Mouse (Mus musculus) olfactory bulb, adult 2 months (tissue): ENCODE results near the gene Ocln.

Source experiments
- CTCF ChIP-seq: fragments of 200-500 bp; IDR thresholded peaks from 2 replicates; pipeline ENCODE4 v1.5.1; 2012; ENCODE audit warnings: low read depth, mild to moderate bottlenecking, low read length, moderate library complexity; ENCODE audit not compliant: insufficient read depth
- POLR2A ChIP-seq: fragments of 200-500 bp; IDR thresholded peaks from 2 replicates; pipeline ENCODE4 v1.6.1; 2012; ENCODE audit warnings: mild to moderate bottlenecking, low read depth, low read length, moderate library complexity; ENCODE audit not compliant: insufficient read depth

DNA sequence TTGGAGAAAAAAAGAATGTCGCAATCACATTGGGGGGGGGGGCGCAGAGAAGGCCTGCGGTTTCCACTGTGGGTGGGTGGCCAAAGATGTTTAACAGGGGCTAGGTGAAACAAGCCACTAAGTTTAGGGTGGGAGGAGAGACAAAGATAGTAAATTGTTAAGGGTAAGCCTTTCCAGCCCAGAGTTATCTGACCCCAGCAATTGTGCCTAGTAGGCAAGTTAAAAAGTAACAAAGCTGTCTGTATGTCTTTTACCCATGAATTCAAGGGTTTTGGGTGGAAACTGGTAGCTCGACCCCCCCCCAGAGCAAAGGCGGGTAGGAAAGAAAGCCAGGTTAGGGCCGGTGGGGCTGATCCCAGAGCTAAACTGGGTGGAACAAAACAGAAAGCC is 25.9 kb downstream of the Ocln start:
- no peak for TF ChIP-seq CTCF
- TF ChIP-seq POLR2A = no peak
